Mouse (Mus musculus) lung, postnatal 0 days (tissue): ENCODE measurements around the gene Wfdc3.

Source experiments
- CTCF ChIP-seq: IDR thresholded peaks from 2 replicates; pipeline ENCODE4 v1.5.1; 2016; ENCODE audit warnings: antibody characterized with exemption, mild to moderate bottlenecking
- EP300 ChIP-seq: IDR thresholded peaks from 2 replicates; pipeline ENCODE4 v1.6.1; 2016; ENCODE audit warnings: antibody characterized with exemption, mild to moderate bottlenecking, control low read depth

GRCm38 (mm10) chr2:164758692-164759091 lies 13.0 kb upstream of the Wfdc3 start:
- no peak for TF ChIP-seq CTCF
- no peak for TF ChIP-seq EP300
